Mouse (Mus musculus): ENCODE results near the gene Reep6.
A peak's percentile ranks its signal among the peaks of the same experiment; 100 is the strongest.

Reep6 gene

DNA sequence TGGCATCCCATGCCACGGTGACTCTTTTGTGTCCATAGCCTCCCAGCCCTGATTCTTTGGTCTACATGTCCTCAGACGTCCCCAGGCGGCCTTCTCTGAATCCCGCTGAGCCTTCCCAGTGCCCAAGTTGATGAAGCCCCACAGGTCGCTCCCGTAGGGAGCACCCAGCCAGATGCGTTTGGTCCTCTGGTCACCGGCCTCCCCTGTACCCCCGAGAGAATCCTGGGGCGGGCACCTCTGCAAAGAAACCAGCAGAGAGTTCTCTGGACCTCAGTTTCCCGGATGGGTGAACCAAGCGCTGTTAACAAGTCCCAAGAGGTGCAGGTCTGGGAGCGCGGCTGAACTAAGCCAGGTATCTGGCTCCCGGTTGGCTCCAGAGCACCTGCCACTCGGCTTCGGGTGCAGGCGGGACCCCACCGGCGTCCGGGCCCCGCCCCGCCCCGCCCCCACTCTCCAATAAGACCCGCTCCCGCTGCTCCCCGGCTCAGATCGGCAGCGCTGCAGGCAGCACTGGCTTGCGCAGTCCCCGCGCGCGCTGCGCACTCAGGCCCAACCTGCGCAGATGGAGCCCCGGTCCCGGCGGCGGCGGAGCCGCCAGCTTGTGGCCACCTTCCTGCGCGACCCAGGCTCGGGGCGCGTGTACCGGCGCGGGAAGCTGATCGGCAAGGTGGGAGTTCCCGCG, 26.4 kb downstream of the Reep6 start, which contains the start of gene Plk5:
Gene Plk5, plus strand, starts transcription at position 459 of the 682 bp plus-strand sequence.
- DNase-seq (ENCODE audit: low spot score): no peak

DNA sequence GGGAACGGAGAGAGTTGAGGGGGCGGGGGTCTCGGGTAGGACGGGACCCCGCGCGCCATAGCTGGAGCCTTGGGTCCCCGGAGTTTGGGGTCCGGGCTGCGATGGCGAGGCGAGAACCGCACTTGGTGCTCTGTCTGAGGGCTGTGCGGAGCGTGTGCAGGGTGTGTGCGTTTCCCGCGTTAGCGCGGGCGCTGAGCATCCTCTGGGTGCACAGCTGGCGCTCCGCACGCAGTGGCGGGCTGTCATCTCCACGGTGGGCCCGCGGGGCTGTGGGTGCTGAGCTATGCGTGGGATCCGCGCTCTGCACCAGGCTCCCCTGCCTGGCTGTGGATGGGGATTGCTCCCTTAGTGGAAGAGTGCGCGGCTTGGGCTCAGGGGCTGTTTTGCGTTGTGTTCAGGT, 27.0 kb downstream of the Reep6 start:
- DNase-seq (ENCODE audit: low spot score): no peak

DNA sequence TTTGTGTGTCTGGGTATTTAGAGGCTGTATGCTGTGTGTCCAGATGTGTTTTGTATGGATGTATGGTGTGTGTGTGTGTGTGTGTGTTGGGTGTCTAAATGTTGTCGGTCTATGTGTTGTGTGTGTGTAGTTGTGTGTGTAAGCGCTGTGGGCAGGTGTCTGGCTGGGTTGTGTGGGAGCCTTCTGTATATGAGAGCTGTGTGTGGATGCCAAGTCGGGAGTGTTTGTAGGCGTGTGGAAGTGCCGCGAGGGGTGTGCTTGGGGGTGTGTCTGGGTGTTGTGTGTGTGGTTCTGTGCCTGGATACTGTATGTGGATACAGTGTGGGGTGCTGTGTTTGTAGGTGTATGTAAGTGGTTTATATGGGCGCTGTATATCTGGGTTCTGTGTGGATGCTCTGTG, 27.6 kb downstream of the Reep6 start:
- no peak for DNase-seq (ENCODE audit: low spot score)

DNA sequence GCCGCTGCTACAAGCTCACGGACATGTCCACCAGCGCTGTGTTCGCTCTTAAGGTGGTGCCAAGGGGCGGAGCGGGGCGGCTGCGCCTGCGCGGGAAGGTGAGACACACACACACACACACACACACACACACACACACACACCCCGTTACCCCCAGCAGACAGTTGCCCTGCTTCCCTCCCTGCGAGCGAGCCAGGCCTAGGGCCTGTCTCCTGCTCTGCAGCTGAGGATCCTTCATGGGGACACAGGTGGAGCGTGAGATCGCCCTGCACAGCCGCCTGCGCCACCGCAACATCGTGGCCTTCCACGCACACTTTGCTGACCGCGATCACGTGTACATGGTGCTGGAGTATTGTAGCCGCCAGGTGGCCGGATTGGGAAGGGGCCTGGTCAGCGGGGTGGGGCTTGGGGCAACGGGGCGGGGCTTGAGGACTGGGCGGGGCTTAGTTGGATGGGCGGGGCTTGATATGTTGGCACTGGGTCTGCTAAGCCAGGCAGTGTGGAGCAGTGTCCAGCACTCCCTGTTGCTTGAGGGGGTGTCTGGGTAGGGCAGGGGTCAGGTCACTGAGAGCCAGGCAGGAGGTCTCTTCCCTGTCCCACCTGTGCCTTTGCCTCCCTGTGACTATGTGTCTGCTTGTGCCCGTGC, 28.4 kb downstream of the Reep6 start:
- no peak for DNase-seq (ENCODE audit: low spot score)

DNA sequence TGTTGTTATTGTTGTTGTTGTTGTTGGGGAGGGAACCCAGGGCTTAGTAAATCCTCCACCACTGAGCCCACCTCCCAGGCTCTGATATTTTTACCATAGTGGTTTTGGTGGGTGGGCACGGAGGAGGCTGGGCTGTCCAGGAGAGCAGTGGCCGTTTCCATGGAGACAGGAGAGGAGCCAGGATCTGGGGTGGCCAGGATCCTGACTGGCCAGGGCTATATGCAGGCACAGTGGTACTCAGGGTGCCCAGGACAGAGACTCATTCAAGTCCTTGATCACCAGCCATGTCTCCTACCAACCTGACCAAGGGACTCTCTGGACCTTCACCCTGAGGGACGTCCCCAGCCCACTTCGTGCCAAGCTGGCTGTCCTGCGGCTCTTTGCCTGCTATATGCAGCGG, 34.0 kb downstream of the Reep6 start:
- no peak for DNase-seq (ENCODE audit: low spot score)

DNA sequence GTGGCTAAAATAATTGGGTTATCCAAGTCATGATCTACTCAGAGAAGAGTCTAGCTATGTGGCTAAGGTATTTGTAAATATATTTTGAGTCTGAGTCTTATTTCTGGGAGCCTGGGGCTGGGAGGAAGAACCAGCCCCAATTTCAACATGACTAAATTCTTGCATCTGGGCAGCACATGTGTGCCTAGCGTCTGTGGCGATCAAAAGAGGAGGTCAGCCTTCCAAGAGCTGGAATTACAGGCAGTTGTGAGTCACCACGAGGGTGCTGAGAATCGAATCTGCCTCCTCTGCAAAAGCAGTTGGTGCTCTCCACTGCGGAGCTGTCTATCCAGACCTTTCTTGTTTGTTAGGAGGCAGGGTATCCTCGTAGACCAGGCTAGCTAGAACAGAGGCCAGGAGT, 36.0 kb downstream of the Reep6 start:
- DNase-seq (ENCODE audit: low spot score): no peak

DNA sequence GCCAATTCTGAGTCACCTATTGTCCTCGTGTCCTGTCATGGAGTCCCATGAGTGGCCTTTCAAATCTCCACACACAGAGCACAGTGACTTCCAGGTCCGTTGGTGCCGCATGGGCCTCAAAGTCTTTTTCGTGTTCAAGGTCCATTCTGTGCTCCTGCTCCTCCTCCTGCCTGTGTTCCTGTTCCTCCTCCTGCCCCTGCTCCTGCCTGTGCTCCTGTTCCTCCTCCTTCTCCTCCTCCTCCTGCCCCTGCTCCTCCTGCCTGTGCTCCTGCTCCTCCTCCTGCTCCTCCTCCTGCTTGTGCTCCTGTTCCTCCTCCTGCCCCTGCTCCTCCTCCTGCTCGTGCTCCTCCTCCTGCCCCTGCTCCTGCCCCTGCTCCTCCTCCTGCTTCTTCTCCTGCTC, 38.2 kb downstream of the Reep6 start:
- no peak for DNase-seq (ENCODE audit: low spot score)

DNA sequence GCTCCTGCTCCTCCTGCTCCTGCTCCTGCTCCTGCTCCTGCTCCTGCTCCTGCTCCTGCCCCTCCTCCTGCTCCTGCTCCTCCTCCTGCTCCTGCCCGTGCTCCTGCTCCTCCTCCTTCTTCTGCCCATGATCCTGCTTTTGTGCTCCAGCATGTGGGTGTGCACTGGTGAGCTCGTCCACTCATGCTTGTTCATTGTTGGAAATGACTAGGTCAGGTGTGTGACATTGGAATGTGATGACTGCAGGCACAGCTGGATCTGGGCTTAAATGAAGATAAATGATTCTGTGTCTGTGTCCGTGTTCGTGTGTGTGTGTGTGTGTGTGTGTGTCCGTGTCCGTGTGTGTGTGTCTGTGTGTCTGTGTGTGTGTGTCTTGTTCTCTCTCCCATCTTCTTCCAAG, 38.6 kb downstream of the Reep6 start:
- no peak for DNase-seq (ENCODE audit: low spot score)

DNA sequence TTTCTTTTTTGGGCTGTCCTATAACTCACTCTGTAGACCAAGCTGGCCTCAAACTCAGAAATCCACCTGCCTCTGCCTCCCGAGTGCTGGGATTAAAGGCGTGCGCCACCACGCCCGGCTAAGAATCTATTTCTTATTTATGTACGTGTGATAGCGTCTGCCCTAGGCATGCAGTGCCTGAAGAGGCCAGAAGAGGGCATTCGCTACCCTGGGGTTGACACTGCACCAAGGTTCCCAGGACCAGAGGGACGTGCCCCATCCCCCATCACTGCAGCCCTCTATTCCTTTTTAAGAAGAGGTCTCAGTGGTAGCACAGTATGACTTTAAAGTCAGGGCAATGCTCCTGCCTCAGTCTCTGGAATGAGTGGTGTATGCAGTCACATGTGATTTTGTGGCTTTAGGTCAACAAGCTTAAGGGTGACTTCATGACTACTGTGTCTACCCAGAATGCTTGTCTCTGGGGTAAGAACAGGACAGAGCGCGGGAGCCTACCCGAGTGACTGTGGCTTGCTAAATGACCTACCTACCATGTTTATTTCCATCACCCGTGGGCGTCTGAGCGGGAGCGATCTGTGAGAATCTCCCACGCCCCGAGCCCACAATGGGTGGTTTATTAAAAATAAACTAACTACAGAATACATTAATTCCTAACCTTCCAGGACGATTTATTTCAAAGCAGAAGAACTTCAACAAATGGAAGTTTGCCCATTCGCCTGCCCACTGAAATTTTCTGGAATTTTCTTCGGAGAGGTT, 40.4 kb downstream of the Reep6 start:
- no peak for DNase-seq (ENCODE audit: low spot score)

DNA sequence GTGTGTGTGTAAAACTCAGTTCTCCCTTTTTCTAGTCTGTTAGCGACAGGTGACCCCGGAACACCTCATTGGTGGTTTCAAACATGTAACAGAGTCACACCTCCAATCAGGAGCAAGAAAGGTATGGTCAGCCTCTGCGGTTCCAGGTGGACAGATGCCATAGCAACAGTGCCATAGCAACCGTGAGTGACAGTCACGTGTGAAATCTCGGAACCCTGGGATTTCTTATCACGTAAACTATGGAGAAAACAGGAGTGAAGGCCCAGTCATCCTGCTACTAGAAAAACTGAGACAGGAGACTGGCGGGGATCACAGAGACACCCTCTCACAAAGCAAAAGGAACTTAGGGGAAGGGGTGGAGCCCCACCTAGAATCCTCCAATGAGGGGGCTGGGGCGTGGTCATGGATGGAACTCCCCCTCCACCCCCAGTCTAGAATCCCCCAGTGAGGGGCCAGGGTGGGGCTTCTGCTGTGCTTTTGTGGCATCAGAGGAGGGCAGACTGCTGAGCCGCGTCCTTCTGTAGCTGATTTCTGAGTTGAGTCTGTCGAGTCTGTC, 41.7 kb downstream of the Reep6 start:
- peak; percentile 85 for DNase-seq (ENCODE audit: low spot score)

DNA sequence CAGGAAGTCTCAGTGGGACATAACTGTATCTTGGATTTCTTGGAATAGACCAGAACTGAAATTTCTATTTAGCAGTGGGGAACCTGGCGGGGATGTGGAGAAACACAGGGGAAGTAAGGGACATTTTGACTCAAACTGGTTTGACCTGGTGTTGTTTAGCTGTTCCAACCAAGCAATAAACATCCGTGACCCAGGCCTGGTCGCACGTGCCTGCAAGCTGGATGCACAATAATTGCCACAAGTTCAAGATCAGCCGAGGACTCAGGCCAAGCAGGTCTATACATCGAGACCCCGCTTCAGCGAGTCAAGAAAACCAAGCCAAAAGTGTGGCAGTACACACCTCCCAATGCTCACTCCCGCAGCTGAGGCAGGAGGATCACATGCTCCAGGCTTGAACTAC, 42.2 kb downstream of the Reep6 start:
- DNase-seq (ENCODE audit: low spot score): no peak

DNA sequence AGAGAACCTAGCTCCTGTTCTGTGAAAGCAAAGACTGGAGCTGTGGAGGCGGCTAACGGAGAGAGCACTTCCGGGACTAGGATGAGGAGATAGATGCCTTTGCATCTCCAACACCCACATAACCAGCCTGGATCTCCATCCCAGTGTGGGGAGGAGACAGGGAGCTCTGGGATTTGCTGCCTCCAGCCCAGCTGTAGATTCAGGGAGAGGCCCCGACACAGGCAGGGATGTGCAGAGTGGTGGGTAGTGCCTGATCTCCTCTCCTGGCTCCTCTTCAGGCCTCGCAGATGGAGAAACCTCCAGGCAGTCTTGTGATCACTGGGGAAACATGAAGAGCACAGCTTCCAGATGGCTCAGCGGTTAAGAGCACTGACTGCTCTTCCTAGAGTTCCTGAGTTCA, 43.0 kb downstream of the Reep6 start:
- DNase-seq (ENCODE audit: low spot score): no peak

DNA sequence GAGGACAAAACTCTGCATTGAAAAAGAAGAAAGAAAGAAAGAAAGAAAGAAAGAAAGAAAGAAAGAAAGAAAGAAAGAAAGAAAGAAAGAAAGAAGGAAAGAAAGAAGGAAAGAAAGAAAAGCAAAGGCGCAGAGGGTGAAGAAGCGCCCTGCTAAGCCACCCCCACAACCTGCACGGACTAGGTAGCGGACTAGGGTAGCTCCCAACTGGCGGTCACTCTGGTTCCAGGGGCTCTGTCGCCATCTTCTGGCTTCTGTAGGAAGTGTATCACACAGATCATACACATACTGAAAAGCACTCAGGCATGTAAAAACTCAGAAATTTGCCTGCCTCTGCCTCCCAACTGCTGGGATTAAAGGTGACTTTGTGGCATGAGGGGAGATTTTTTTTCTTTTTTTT, 44.3 kb downstream of the Reep6 start:
- peak; percentile 82 for DNase-seq (ENCODE audit: low spot score)

DNA sequence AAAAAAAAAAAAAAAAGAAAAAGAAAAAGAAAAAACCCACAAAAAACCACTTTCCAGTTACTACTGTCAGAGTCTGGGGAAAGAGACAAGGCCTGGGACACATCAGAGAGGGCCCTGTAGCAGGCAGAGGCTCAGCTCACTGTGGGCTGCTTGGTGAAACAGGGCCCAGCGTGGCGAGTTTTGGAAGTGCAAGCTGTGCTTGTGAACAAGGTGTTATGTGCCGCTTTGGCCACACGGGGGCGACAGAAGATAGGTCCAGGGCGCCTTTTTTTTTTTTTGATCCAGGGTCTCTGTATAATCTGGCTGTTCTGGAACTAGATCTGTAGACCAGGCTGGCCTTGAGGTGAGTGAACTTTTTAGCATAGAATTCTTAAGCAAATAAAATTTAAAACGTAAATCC, 46.4 kb downstream of the Reep6 start:
- DNase-seq (ENCODE audit: low spot score): peak; percentile 97

DNA sequence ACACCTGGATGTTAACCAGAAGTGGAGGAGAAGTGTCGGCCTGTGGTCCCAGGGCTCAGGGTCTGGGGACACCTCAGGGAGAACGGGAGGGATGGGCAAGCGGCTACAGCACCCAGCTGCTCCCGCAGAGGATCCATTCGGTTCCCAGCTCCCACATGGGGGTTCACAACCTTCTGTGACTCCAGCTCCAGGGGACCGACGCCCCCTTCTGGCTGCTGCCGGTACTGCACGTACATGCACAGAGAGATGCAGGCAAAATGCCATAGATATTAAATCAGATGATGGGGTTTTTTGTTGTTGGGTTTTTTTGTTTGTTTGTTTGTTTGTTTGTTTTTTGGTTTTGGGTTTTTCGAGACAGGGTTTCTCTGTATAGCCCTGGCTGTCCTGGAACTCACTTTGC, 48.0 kb downstream of the Reep6 start:
- no peak for DNase-seq (ENCODE audit: low spot score)

DNA sequence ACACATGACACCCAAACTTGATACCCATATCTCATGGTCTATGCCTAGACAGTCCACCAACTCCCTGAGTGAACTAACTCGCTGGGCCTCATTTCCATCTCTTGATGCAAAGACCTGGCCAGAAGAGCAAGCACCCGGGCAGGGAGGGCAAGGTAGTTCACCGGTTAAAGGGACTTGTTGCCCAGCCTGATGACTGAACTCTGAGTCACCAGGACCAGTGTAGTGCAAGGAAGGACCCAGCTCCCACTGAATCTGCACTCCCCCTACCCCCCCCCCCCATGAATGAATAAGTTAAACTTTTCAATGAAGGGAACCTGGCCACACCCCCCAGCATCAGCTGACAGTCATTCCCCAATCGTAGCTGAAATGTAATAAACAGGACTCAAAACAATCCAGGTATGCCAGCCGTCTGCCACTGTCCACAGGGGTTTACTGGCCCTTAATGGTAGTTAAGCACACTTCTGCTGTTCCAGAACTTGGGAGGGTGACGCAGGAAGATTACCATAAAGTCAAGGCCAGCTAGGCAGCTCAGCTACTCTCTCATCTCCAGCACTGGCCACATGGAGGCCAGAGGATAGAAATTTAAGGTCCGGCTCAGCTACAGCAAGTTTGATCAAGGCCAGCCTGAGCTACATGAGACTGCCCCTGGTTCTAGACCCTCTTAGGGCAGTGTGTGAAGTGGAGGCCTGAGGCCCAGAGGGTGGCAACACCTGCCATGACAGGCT, 53.0 kb downstream of the Reep6 start:
- no peak for DNase-seq (ENCODE audit: low spot score)

DNA sequence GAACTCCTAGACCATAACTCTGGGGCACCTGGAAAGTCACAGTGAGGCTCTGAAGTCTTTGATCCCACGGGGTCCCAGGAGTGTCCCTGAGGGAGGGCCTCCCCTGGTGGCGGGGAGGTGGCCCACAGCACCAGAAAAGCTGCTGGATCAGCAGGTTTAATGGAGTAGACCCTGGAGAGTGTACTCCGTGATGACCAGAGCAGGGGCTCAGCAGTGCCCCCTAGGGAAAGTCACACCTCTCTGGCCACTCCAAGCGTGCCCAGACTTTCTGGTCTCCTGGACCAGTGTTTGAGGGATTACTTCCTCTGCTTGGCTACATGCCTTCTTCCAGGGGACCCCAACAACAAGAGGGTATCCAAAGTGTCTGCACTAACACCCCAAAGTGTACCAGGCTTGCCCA, 53.7 kb downstream of the Reep6 start:
- DNase-seq (ENCODE audit: low spot score): no peak

DNA sequence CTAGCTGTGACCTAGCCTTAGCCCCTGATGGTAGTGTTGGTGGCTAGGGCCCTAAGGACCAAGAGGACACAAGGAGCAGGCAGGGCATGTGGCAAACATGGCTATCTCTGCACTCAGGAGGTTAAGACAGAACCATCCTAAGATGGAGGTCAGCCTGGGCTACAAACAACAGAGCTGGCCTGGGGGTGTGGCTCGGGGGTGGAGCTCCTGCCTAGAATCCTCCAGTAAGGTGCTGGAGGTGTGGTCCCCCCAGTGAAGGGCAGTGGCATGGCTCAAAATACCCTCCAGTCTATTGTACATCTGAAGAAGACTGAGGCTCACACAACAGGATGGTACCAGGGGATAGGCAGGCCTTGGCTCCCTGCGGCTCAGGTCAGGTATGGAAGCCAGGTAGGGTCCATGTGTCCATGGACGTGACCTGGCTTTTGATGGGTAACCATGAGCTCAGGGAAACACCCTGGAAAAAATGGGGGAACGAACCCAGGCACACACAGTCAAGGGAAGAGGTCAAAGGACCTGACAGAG, 54.4 kb downstream of the Reep6 start:
- no peak for DNase-seq (ENCODE audit: low spot score)

DNA sequence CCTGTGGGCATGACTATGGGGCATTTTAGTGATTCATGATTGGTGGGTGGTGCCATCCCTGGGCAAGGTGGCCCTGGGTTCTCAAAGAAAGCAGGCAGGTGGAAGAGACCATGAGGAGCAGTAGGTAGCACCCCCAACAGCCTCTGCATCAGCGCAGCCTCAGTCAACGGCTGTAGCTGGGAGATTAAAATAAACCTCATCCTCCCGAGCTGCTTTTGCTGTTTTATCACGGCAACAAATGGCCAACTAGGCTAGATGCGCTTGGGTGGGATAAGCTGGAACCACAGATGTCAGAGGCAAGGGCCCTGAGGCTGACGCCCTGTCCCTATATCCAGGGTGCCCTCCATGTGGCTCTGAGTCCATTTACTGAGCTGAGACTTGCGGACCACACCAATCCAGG, 55.0 kb downstream of the Reep6 start:
- DNase-seq (ENCODE audit: low spot score): no peak

DNA sequence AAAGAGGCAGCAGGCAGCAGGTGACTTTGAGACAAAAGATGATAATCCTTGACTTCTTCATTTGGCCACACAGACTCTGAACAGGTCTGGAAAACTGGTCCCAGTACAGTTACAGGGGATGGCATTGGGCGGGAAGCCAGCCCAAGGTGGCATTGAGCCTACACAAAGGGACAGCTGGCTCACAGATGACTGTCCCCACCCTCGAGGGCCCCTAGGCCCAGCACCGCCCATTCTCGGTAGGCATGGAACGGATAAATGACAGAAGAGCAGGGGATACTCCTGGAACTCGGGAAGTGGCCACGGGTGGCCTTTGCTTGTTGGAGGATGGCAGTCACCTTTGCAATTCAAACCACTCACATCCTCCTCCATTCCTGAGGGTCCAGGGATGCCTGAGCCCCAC, 55.6 kb downstream of the Reep6 start:
- no peak for DNase-seq (ENCODE audit: low spot score)

Data from embryo, embryonic 10.5 days (tissue).